Mouse (Mus musculus) frontal cortex, adult (tissue): ENCODE measurements around the gene 9330182O14Rik.
A peak's percentile ranks its signal among the peaks of the same experiment; 100 is the strongest.

Source experiments
- ATAC-seq: cut with Nextera tagmentation; 2 replicates; pipeline ENCODE4 v1.9.2; 2017; ENCODE audit warnings: mild to moderate bottlenecking, moderate library complexity, mixed read lengths; ENCODE audit not compliant: low TSS enrichment

Gene 9330182O14Rik

GRCm38 (mm10) chr15:40134152-40134792 lies at the start of gene 9330182O14Rik:
9330182O14Rik (plus strand) TSS chr15:40134365.
- ATAC-seq = no peak

- peak; percentile 74 for ATAC-seq
Observed at GRCm38 (mm10) chr15:40103304-40103703, 30.9 kb upstream of the 9330182O14Rik start.

- peak; percentile 70; the same call in 1 of the 2 replicates for ATAC-seq
Observed at GRCm38 (mm10) chr15:40105712-40106111, 28.5 kb upstream of the 9330182O14Rik start.

GRCm38 (mm10) chr15:40113888-40114576 lies 20.1 kb upstream of the 9330182O14Rik start:
- peak; percentile 33; the same call in 1 of the 2 replicates for ATAC-seq

- peak; percentile 70 for ATAC-seq
Observed at GRCm38 (mm10) chr15:40114600-40115271, 19.4 kb upstream of the 9330182O14Rik start.

GRCm38 (mm10) chr15:40116396-40116795 lies 17.8 kb upstream of the 9330182O14Rik start:
- ATAC-seq = no peak

- no peak for ATAC-seq
Observed at GRCm38 (mm10) chr15:40124211-40124953, 9.8 kb upstream of the 9330182O14Rik start.

- peak; percentile 36; the same call in 1 of the 2 replicates for ATAC-seq
Observed at GRCm38 (mm10) chr15:40129496-40129895, 4.7 kb upstream of the 9330182O14Rik start.

GRCm38 (mm10) chr15:40130880-40131478 lies 3.2 kb upstream of the 9330182O14Rik start:
- ATAC-seq = peak; percentile 65; the same call in 1 of the 2 replicates

- no peak for ATAC-seq
Observed at GRCm38 (mm10) chr15:40132408-40132807, 1.8 kb upstream of the 9330182O14Rik start.

- ATAC-seq = peak; percentile 83
Observed at GRCm38 (mm10) chr15:40144221-40144620, 10.1 kb downstream of the 9330182O14Rik start.

GRCm38 (mm10) chr15:40157683-40158082 lies 23.5 kb downstream of the 9330182O14Rik start:
- peak; percentile 91 for ATAC-seq

- peak; percentile 53 for ATAC-seq
Observed at GRCm38 (mm10) chr15:40166560-40167275, 32.6 kb downstream of the 9330182O14Rik start.

GRCm38 (mm10) chr15:40167276-40168139 lies 33.3 kb downstream of the 9330182O14Rik start:
- no peak for ATAC-seq

GRCm38 (mm10) chr15:40168140-40168688 lies 34.0 kb downstream of the 9330182O14Rik start:
- ATAC-seq = no peak

- no peak for ATAC-seq
Observed at GRCm38 (mm10) chr15:40169061-40169460, 34.9 kb downstream of the 9330182O14Rik start.

- ATAC-seq = peak; percentile 21; the same call in 1 of the 2 replicates
Observed at GRCm38 (mm10) chr15:40169705-40170104, 35.5 kb downstream of the 9330182O14Rik start.

GRCm38 (mm10) chr15:40179423-40179822 lies 45.3 kb downstream of the 9330182O14Rik start:
- ATAC-seq = no peak

- ATAC-seq = no peak
Observed at GRCm38 (mm10) chr15:40187017-40187416, 52.9 kb downstream of the 9330182O14Rik start.
